Mouse (Mus musculus) heart, adult 2 months (tissue): ENCODE measurements around the gene Slco3a1.

Source experiments
- CTCF ChIP-seq: fragments of 200-600 bp; IDR thresholded peaks from 2 replicates; pipeline ENCODE4 v1.8.1; 2022; ENCODE audit warnings: antibody characterized with exemption, mild to moderate bottlenecking, moderate library complexity
- POLR2A ChIP-seq: fragments of 200-500 bp; IDR thresholded peaks from 2 replicates; pipeline ENCODE4 v1.6.1; 2011; ENCODE audit warnings: mild to moderate bottlenecking, low read depth, low read length, control low read depth; ENCODE audit not compliant: insufficient read depth

DNA sequence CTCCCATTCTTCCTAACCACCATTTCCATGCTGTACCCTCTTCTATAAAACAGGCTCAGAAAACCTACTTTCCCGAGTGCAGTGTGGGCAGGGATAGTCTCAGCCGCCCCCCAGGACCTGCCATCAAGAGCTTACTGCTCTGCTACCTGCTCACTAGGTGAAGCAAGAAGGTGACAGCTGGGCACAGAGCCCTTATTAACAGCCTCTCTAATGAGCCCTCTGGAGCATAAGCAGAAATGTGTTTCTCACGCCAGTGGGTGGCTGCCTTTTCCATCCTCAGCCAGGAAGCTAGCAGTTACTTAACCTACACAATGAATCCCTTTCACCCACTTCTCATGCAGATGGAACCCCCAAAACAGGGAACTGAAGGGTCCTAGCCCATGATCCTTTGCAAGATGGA lies 66.9 kb downstream of the Slco3a1 start:
- no peak for TF ChIP-seq CTCF
- TF ChIP-seq POLR2A, result no peak
